Mouse (Mus musculus) stomach, postnatal 0 days (tissue): Measurements from ENCODE around the gene Esrrg.

Experiments
- CTCF ChIP-seq: IDR thresholded peaks from 2 replicates; pipeline ENCODE4 v1.5.1; 2016; ENCODE audit warnings: antibody characterized with exemption, low read depth, mild to moderate bottlenecking, moderate library complexity
- EP300 ChIP-seq: optimal IDR thresholded peaks from 2 replicates; pipeline ENCODE3; 2016; ENCODE audit warnings: antibody characterized with exemption

- TF ChIP-seq CTCF = no peak
- no peak for TF ChIP-seq EP300
Observed at GRCm38 (mm10) chr1:188057892-188058291, 449.3 kb downstream of the Esrrg start.
